Mouse (Mus musculus): ENCODE results near the gene Ctsg. TPM values are rescaled to one million over a fixed set of nuclear protein-coding genes. Genes with fewer than 3 reads are reported as not detected.
"Not testable (repeated sequence)": the region's sequence is repeated elsewhere in the genome, so short reads cannot be mapped to it uniquely, and the experiment has no call there.

The Ctsg gene
- polyA plus RNA-seq, 1 experiment from 2014 or later: not detected

- Histone ChIP-seq H3K4me3 (no peak overlapping the region), H3K27ac (replicated peaks) (no peak overlapping the region), H3K36me3 (replicated peaks) (no peaks in the 10 kb centered on the region), H3K9me3 (no peaks in the 10 kb centered on the region), H3K4me1 (no peaks in the 10 kb centered on the region), H3K27me3 (replicated peaks; ENCODE audit: low read depth, poor library complexity, severe bottlenecking) (no peaks in the 10 kb centered on the region)
- DNase-seq (ENCODE audit: low spot score): no peak
- WGBS: 74% methylated on average over 3 of the region's 3 CpGs
These were observed 15.7 kb downstream of the Ctsg start for GRCm38 (mm10) chr14:56086711-56087110.

GRCm38 (mm10) chr14:56085167-56085566 lies 17.2 kb downstream of the Ctsg start, which contains the start of gene Mcpt8:
Mcpt8 (minus strand) TSS chr14:56085273.
- Histone ChIP-seq H3K4me3 (no peak within 1 kb of the TSS), H3K36me3 (replicated peaks) (no peaks in the 10 kb centered on the region), H3K27ac (replicated peaks) (no peak within 1 kb of the TSS), H3K9me3 (no peaks in the 10 kb centered on the region), H3K4me1 (no peaks in the 10 kb centered on the region), H3K27me3 (replicated peaks; ENCODE audit: low read depth, poor library complexity, severe bottlenecking) (no peaks in the 10 kb centered on the region)
- 98% methylated on average over 2 of the region's 2 CpGs for WGBS
- DNase-seq (ENCODE audit: low spot score): no peak

- Histone ChIP-seq H3K9me3 (no peaks in the 10 kb centered on the region), H3K4me3 (no peak overlapping the region), H3K4me1 (no peaks in the 10 kb centered on the region), H3K27ac (replicated peaks) (no peak overlapping the region), H3K27me3 (replicated peaks; ENCODE audit: low read depth, poor library complexity, severe bottlenecking) (no peaks in the 10 kb centered on the region), H3K36me3 (replicated peaks) (no peaks in the 10 kb centered on the region)
- WGBS: 87% methylated on average over 4 of the region's 4 CpGs
- no peak for DNase-seq (ENCODE audit: low spot score)
These were observed 20.4 kb downstream of the Ctsg start for GRCm38 (mm10) chr14:56082016-56082415.

GRCm38 (mm10) chr14:56062213-56062612 lies 40.2 kb downstream of the Ctsg start, which contains the start of gene Mcpt4:
Mcpt4 (minus strand) TSS chr14:56062313.
- not testable (repeated sequence) for DNase-seq (ENCODE audit: low spot score); H3K4me3 ChIP-seq; H3K27ac ChIP-seq (replicated peaks); H3K9me3 ChIP-seq; H3K4me1 ChIP-seq; H3K36me3 ChIP-seq (replicated peaks); H3K27me3 ChIP-seq (replicated peaks; ENCODE audit: low read depth, poor library complexity, severe bottlenecking)
- 78% methylated on average over 3 of the region's 3 CpGs for WGBS

- Histone ChIP-seq H3K27ac (replicated peaks) (no peak overlapping the region), H3K27me3 (replicated peaks; ENCODE audit: low read depth, poor library complexity, severe bottlenecking) (no peaks in the 10 kb centered on the region), H3K4me1 (no peaks in the 10 kb centered on the region), H3K9me3 (no peaks in the 10 kb centered on the region), H3K36me3 (replicated peaks) (no peaks in the 10 kb centered on the region), H3K4me3 (no peak overlapping the region)
- no peak for DNase-seq (ENCODE audit: low spot score)
- 85% methylated on average over 4 of the region's 4 CpGs for WGBS
These were observed 44.7 kb downstream of the Ctsg start for GRCm38 (mm10) chr14:56057722-56058121.

- 84% methylated on average over 3 of the region's 3 CpGs for WGBS
- Histone ChIP-seq H3K4me3 (no peak overlapping the region), H3K27ac (replicated peaks) (no peak overlapping the region), H3K27me3 (replicated peaks; ENCODE audit: low read depth, poor library complexity, severe bottlenecking) (no peaks in the 10 kb centered on the region), H3K9me3 (no peaks in the 10 kb centered on the region), H3K4me1 (no peaks in the 10 kb centered on the region), H3K36me3 (replicated peaks) (no peaks in the 10 kb centered on the region)
- DNase-seq (ENCODE audit: low spot score): no peak
These were observed 47.0 kb downstream of the Ctsg start for GRCm38 (mm10) chr14:56055408-56055807.

Small RNA genes lying within 50 kb of the gene (microRNA-seq; reads per million reads assigned to microRNA genes)
- gene Mir6949: not detected

Other genes with a start within 250 kb of the Ctsg start
- gene Nynrin, start 248.6 kb downstream of the Ctsg start, polyA plus RNA-seq (2016; fragmentation: Nextera tagmentation; extraction: Ambion mirVana): 36.0 and 38.1 TPM in 2 replicates
- 0.09 and 0.15 TPM in 2 replicates for gene Cbln3, start 218.2 kb downstream of the Ctsg start, polyA plus RNA-seq (2016; fragmentation: Nextera tagmentation; extraction: Ambion mirVana)
- 31.0 and 33.0 TPM in 2 replicates for gene Khnyn, start 217.6 kb downstream of the Ctsg start, polyA plus RNA-seq (2016; fragmentation: Nextera tagmentation; extraction: Ambion mirVana)
- 45.5 and 57.5 TPM in 2 replicates for gene Sdr39u1, start 202.3 kb downstream of the Ctsg start, polyA plus RNA-seq (2016; fragmentation: Nextera tagmentation; extraction: Ambion mirVana)
- gene Cma1, start 157.9 kb downstream of the Ctsg start, polyA plus RNA-seq (2016; fragmentation: Nextera tagmentation; extraction: Ambion mirVana): not detected in 2 replicates
- gene Cma2, start 151.6 kb downstream of the Ctsg start, polyA plus RNA-seq (2016; fragmentation: Nextera tagmentation; extraction: Ambion mirVana): not detected in 2 replicates
- gene Mcpt1, start 84.6 kb downstream of the Ctsg start, polyA plus RNA-seq (2016; fragmentation: Nextera tagmentation; extraction: Ambion mirVana): not detected in 2 replicates
- gene Mcpt9, start 72.1 kb downstream of the Ctsg start, polyA plus RNA-seq (2016; fragmentation: Nextera tagmentation; extraction: Ambion mirVana): not detected in 2 replicates
- not detected in 2 replicates for gene Mcpt2, start 60.5 kb downstream of the Ctsg start, polyA plus RNA-seq (2016; fragmentation: Nextera tagmentation; extraction: Ambion mirVana)
- not detected in 2 replicates for gene Mcpt4, start 40.3 kb downstream of the Ctsg start, polyA plus RNA-seq (2016; fragmentation: Nextera tagmentation; extraction: Ambion mirVana)
- gene Mcpt8, start 17.3 kb downstream of the Ctsg start, polyA plus RNA-seq (2016; fragmentation: Nextera tagmentation; extraction: Ambion mirVana): not detected in 2 replicates
- not detected in 2 replicates for gene Gzme, start 18.1 kb upstream of the Ctsg start, polyA plus RNA-seq (2016; fragmentation: Nextera tagmentation; extraction: Ambion mirVana)
- not detected in 2 replicates for gene Gzmd, start 30.0 kb upstream of the Ctsg start, polyA plus RNA-seq (2016; fragmentation: Nextera tagmentation; extraction: Ambion mirVana)
- not detected in 2 replicates for gene Gzmg, start 57.0 kb upstream of the Ctsg start, polyA plus RNA-seq (2016; fragmentation: Nextera tagmentation; extraction: Ambion mirVana)
- not detected in 2 replicates for gene Gzmn, start 72.0 kb upstream of the Ctsg start, polyA plus RNA-seq (2016; fragmentation: Nextera tagmentation; extraction: Ambion mirVana)
- not detected in 2 replicates for gene Gzmf, start 108.8 kb upstream of the Ctsg start, polyA plus RNA-seq (2016; fragmentation: Nextera tagmentation; extraction: Ambion mirVana)
- gene Gzmc, start 132.1 kb upstream of the Ctsg start, polyA plus RNA-seq (2016; fragmentation: Nextera tagmentation; extraction: Ambion mirVana): 0.23 and 0.34 TPM in 2 replicates
- not detected in 2 replicates for gene Gzmb, start 159.7 kb upstream of the Ctsg start, polyA plus RNA-seq (2016; fragmentation: Nextera tagmentation; extraction: Ambion mirVana)

Data from embryonic facial prominence, embryonic 10.5 days (tissue).